In the genomic region with DNA sequence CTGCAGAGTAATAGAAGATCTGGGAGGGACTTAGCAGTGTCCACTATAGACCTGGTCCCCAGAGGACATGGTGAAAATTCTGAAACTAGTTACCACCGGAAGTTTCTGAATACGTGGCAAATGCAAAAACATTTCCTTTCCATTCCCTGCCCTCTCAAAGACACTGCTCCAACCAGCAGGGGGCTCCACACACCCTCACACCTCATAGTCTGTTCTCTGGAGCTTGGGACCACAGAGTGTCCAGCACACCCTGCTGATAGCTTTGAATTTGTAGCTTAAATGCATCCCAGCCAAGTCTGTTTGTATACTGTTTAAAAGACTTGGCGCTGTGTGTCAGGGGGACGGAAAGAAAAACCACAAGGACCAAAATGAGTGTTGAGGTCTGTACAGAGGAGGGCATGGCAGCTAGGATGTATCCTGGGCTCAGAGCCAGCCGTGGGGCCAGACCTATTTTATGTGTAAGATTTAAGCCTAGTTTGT, we compare ENCODE assay signal across 8 mouse cellular contexts.
DNase-seq lines count a peak whose midpoint lies in the region; TF ChIP-seq lines count a peak whose summit lies in the region.

No protein-coding gene starts in this region.

- no peak for TF ChIP-seq POLR2A in cerebellum, adult 2 months (IDR thresholded peaks at IDR 0.05; ENCODE audit: borderline replicate concordance, insufficient read depth, low read length)
- TF ChIP-seq POLR2A in brain, embryonic 14.5 days (IDR thresholded peaks at IDR 0.05; ENCODE audit: borderline replicate concordance, extremely low read depth, insufficient read depth, insufficient read length, poor library complexity, severe bottlenecking) = no peak
- no peak for TF ChIP-seq POLR2A in kidney, adult 2 months (IDR thresholded peaks at IDR 0.05; ENCODE audit: low read depth, low read length)
- TF ChIP-seq POLR2A in small intestine, adult 2 months (IDR thresholded peaks at IDR 0.05; ENCODE audit: low read depth, low read length) = no peak

- H3K27ac ChIP-seq in cerebellum, adult 2 months (ENCODE audit: insufficient read depth, low read length) = no peak overlapping the region
- H3K27ac ChIP-seq in kidney, adult 2 months (ENCODE audit: insufficient read depth, low read depth, low read length) = no peak overlapping the region
- H3K27ac ChIP-seq in small intestine, adult 2 months (ENCODE audit: insufficient read depth, low read depth, low read length) = no peak overlapping the region

- peak; percentile 38; the same call in 1 of the 2 replicates for TF ChIP-seq CTCF in cerebellum, adult 2 months (IDR thresholded peaks at IDR 0.05; ENCODE audit: borderline replicate concordance, insufficient read depth, low read depth, low read length)
- TF ChIP-seq CTCF in brain, embryonic 14.5 days (IDR thresholded peaks at IDR 0.05; ENCODE audit: borderline replicate concordance, extremely low read depth, insufficient read depth, insufficient read length) = peak; percentile 62; the same call in 1 of the 2 replicates
- TF ChIP-seq CTCF in kidney, adult 2 months (conservative IDR thresholded peaks at IDR 0.05; ENCODE audit: insufficient read depth, insufficient read length, low read depth, low read length) = peak; percentile 73
- TF ChIP-seq CTCF in small intestine, adult 2 months (IDR thresholded peaks at IDR 0.05; ENCODE audit: extremely low read depth, insufficient read length, insufficient replicate concordance, low read depth, low read length) = peak; percentile 69; the same call in 1 of the 2 replicates

- 43% methylated on average over 5 of the region's 5 CpGs for WGBS in cerebellum, adult 2 months
- WGBS in kidney, adult 2 months = 73% methylated on average over 5 of the region's 5 CpGs
- WGBS in small intestine, adult 2 months = 53% methylated on average over 5 of the region's 5 CpGs

- H3K4me3 ChIP-seq in cerebellum, adult 2 months (replicated peaks; ENCODE audit: insufficient read depth, low read depth, low read length) = no peak overlapping the region
- no peak overlapping the region for H3K4me3 ChIP-seq in kidney, adult 2 months (ENCODE audit: insufficient read depth, low read depth, low read length)
- no peak overlapping the region for H3K4me3 ChIP-seq in small intestine, adult 2 months (ENCODE audit: low read depth, low read length)

- H3K27me3 ChIP-seq in cerebellum, adult 2 months (ENCODE audit: control insufficient read depth, insufficient read depth, low read length) = no peaks in the 10 kb centered on the region
- H3K27me3 ChIP-seq in kidney, adult 2 months (replicated peaks; ENCODE audit: control insufficient read depth, insufficient read depth, low read length) = no peaks in the 10 kb centered on the region
- no peaks in the 10 kb centered on the region for H3K27me3 ChIP-seq in small intestine, adult 2 months (ENCODE audit: control insufficient read depth, insufficient read depth, low read length)

- H3K4me1 ChIP-seq in cerebellum, adult 2 months (ENCODE audit: control insufficient read depth, insufficient read depth, low read length) = no peaks in the 10 kb centered on the region
- H3K4me1 ChIP-seq in kidney, adult 2 months (ENCODE audit: control insufficient read depth, insufficient read depth, low read length) = no peaks in the 10 kb centered on the region
- H3K4me1 ChIP-seq in small intestine, adult 2 months (ENCODE audit: control insufficient read depth, insufficient read depth, insufficient read length, low read length) = no peaks in the 10 kb centered on the region

- H3K36me3 ChIP-seq in kidney, adult 2 months (ENCODE audit: control insufficient read depth, insufficient read depth, low read length) = no peaks in the 10 kb centered on the region; the same call in 1 of the 2 replicates
- peaks cover 12% of the 10 kb centered on the region for H3K36me3 ChIP-seq in small intestine, adult 2 months (ENCODE audit: control insufficient read depth, insufficient read depth, low read length)

- DNase-seq in cerebellum, adult 2 months = peak; percentile 9 to 15
- no peak for DNase-seq in cerebellum, adult 8-10 months
- DNase-seq in CD8-positive naive resting alpha-beta T cell, adult 2 months (ENCODE audit: low read depth in 2 of 2, low spot score in 2 of 2) = peak; percentile 59 to 68
- peak; percentile 66 for DNase-seq in brain, embryonic 14.5 days (ENCODE audit: low read depth)
- peak; percentile 58 for DNase-seq in gastrocnemius, postnatal 14 days
- peak; percentile 58 for DNase-seq in kidney, adult 2 months
- peak; percentile 90 for DNase-seq in lung, postnatal 10 days

- intact Hi-C loops in gastrocnemius, postnatal 14 days (cut with DNase I; ENCODE audit: low total_unique reads) = no loop called here
